Mouse (Mus musculus): ENCODE results near the gene Cdk5rap3. TPM values are rescaled to one million over a fixed set of nuclear protein-coding genes. Genes with fewer than 3 reads are reported as not detected.

The Cdk5rap3 gene
- 56.0 TPM for total RNA-seq (2023)

DNA sequence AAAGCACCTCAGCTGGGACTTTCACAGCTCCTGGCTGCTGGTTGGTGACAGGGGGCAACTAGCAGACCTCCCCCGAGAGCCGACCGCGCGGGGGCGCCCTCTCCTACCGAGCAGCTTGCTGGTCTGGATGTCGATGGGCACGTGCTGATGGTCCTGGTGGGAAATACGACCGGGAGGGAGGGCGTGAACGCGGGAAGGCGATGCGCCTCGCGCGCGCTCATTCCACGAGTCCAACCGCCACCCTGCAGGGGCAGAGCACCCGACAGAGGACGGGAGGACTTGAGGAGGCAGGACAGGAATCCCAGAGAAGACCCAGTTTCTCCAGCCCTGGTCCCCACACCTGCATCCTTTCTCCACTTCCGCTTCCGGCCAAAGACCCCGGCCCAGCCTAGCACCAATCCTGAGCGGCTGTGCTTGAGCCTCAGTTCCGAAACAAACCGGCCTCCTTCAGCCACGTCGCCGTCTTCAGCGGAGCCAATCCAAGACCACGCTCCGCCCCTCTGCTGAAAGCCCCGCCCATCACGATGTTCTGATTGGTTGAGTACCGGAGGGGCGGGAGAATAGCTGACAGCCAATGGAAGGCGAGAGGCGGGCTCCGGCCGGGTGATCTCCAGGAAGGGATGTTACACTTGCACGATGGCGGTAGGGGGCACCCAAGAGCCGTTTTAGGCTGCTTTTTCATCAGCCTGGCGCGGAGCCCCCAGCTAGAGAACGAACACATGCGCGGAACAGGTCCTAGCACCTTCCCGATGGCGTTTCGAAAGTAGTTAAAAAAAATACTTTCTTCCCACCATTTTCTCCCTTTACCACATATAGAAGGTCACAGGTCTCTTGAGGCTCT is at the start of gene Cdk5rap3:
Cdk5rap3 (minus strand) TSS at position 453 of the 841 bp plus-strand sequence.

GRCm38 (mm10) chr11:96943746-96944304 is 27.5 kb upstream of the Cdk5rap3 start, which contains the start of gene Pnpo:
Gene Pnpo (minus strand): TSS chr11:96943986.

DNA sequence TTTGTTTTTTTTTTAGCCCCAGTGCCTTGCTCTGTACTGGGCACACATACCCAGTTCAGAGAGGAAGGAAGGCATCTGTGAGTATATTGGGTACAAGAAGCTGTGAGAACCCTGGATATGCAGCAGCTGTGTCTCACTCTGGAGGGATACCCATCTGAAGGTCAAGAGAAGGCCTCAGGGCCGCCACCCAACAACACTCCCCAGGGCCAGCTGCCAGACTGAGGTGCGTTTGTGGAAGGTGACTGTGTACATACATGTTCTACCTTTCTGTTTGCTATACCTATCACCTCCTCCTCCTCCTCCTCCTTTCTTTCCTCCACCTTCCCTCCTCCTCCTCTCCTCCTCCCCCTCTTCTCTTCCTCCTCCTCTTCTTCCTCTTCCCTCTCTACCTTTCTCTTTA is 11.8 kb upstream of the Cdk5rap3 start, which contains the start of gene Prr15l:
Prr15l (plus strand) TSS at position 17 of the 400 bp plus-strand sequence.

Other genes with a start within 250 kb of the Cdk5rap3 start
- gene Snx11, start 138.9 kb downstream of the Cdk5rap3 start, total RNA-seq (2023), result 34.0 TPM
- 46.6 TPM for gene Cbx1, start 127.4 kb downstream of the Cdk5rap3 start, total RNA-seq (2023)
- 45.4 TPM for gene Nfe2l1, start 86.5 kb downstream of the Cdk5rap3 start, total RNA-seq (2023)
- gene Copz2, start 66.6 kb downstream of the Cdk5rap3 start, total RNA-seq (2023), result 1.2 TPM
- gene Prr15l, start 11.6 kb upstream of the Cdk5rap3 start, total RNA-seq (2023), result not detected
- 18.1 TPM for gene Pnpo, start 27.5 kb upstream of the Cdk5rap3 start, total RNA-seq (2023)
- gene Sp2, start 66.5 kb upstream of the Cdk5rap3 start, total RNA-seq (2023), result 54.2 TPM
- gene Sp6, start 96.9 kb upstream of the Cdk5rap3 start, total RNA-seq (2023), result 4.7 TPM
- gene Scrn2, start 113.4 kb upstream of the Cdk5rap3 start, total RNA-seq (2023), result 3.3 TPM
- gene Lrrc46, start 124.9 kb upstream of the Cdk5rap3 start, total RNA-seq (2023), result not detected
- 38.7 TPM for gene Mrpl10, start 125.1 kb upstream of the Cdk5rap3 start, total RNA-seq (2023)
- gene Osbpl7, start 134.1 kb upstream of the Cdk5rap3 start, total RNA-seq (2023), result 31.6 TPM
- 2.4 TPM for gene Tbx21, start 198.8 kb upstream of the Cdk5rap3 start, total RNA-seq (2023)
- 1.2 TPM for gene Tbkbp1, start 235.0 kb upstream of the Cdk5rap3 start, total RNA-seq (2023)

Data from CD4-positive naive resting alpha-beta T cell, adult 57 days (primary cell).